Mouse (Mus musculus): ENCODE data around the gene Ttc13. TPM values are rescaled to one million over a fixed set of nuclear protein-coding genes. Genes with fewer than 3 reads are reported as not detected.

Gene Ttc13
- polyA plus RNA-seq, 1 experiment from 2014 or later: 62.7 TPM

DNA sequence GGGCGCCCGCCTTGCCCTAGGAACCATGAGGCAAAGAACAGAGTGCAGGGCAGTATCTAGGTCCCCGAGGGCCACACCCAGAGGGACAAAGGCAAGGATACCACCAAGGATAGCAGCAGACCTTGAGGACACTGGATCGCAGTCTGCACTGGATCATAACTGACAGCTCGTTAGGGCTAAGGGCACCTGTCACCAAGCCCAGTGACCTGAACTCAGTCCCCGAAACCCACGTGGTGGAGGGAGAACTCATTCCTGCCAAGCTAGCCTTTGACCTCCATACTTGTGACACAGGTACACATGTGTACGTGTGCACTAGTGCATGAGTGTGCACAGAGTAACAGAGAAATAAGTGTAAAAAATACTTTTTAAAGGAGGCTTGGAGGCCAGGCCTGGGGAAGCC lies 6.0 kb downstream of the Ttc13 start:
- no peak overlapping the region for H3K9ac ChIP-seq (ENCODE audit: low read length)
- peaks cover 13% of the 10 kb centered on the region for H3K36me3 ChIP-seq (ENCODE audit: control insufficient read depth, insufficient read depth, low read length)
- no peak overlapping the region for H3K4me2 ChIP-seq
- H3K27ac ChIP-seq (ENCODE audit: low read depth, low read length): no peak overlapping the region
- H3K4me3 ChIP-seq (ENCODE audit: low read depth, low read length): no peak overlapping the region
- DNase-seq (ENCODE audit: low spot score, missing footprints) (peak; percentile 56), ATAC-seq (ENCODE audit: low FRiP score) (no peak)
- peaks cover 6% of the 10 kb centered on the region for H3K4me1 ChIP-seq (ENCODE audit: control insufficient read depth, insufficient read depth, low read length)
- H3K27me3 ChIP-seq (ENCODE audit: control insufficient read depth, insufficient read depth, low read length): no peaks in the 10 kb centered on the region
- 93% methylated on average over 8 of the region's 8 CpGs for WGBS
- H3K9me3 ChIP-seq (ENCODE audit: control insufficient read depth, low read length): no peaks in the 10 kb centered on the region

DNA sequence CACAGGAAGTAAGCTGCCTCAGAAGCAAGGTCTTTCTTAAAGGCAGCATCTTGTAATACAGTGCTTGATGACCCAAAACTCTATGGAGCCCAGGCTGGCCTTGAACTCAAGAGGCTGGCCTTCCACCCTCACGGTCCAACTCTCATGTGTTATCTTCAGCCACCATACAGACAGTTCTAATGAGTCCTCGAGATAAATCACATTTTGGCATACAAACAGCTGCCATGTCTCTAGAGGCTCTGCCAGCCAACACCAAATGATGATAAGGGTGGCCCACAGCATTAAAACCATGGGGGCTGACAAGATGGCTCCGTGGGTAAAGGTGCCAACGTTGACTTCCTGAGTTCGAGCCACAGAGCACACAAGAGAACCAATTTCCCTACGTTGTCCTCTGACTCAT lies 8.6 kb downstream of the Ttc13 start:
- Histone ChIP-seq H3K4me1 (ENCODE audit: control insufficient read depth, insufficient read depth, low read length) (no peaks in the 10 kb centered on the region), H3K4me3 (ENCODE audit: low read depth, low read length) (no peak overlapping the region), H3K9ac (ENCODE audit: low read length) (no peak overlapping the region), H3K27me3 (ENCODE audit: control insufficient read depth, insufficient read depth, low read length) (no peaks in the 10 kb centered on the region), H3K27ac (ENCODE audit: low read depth, low read length) (no peak overlapping the region), H3K9me3 (ENCODE audit: control insufficient read depth, low read length) (no peaks in the 10 kb centered on the region), H3K36me3 (ENCODE audit: control insufficient read depth, insufficient read depth, low read length) (peaks cover 13% of the 10 kb centered on the region), H3K4me2 (no peak overlapping the region)
- no peak for DNase-seq (ENCODE audit: low spot score, missing footprints)
- 94% methylated on average over 6 of the region's 6 CpGs for WGBS
- ATAC-seq (ENCODE audit: low FRiP score): no peak

DNA sequence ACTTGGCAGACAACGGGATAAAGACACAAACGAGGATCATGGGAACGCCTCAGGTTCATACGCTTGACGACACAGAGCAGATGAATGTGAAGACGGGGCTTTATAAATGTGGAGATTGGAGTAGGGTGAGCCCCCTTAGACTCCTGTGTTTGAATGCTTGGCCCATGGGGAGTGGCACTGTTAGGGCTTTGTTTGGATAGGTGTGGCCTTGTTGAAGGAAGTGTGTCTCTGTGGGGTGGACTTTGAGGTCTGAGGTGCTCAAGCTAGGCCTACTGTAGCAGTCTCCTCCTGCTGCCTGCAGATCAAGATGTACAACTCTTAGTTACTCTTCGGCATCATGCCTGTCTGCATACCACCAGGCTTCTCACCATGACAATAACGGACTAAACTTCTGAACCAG lies 16.0 kb downstream of the Ttc13 start:
- H3K27ac ChIP-seq (ENCODE audit: low read depth, low read length): no peak overlapping the region
- peaks cover 5% of the 10 kb centered on the region; the same call in 1 of the 2 replicates for H3K36me3 ChIP-seq (ENCODE audit: control insufficient read depth, insufficient read depth, low read length)
- H3K27me3 ChIP-seq (ENCODE audit: control insufficient read depth, insufficient read depth, low read length): no peaks in the 10 kb centered on the region
- H3K4me1 ChIP-seq (ENCODE audit: control insufficient read depth, insufficient read depth, low read length): no peaks in the 10 kb centered on the region
- ATAC-seq (ENCODE audit: low FRiP score) (no peak), DNase-seq (ENCODE audit: low spot score, missing footprints) (no peak)
- no peaks in the 10 kb centered on the region for H3K9me3 ChIP-seq (ENCODE audit: control insufficient read depth, low read length)
- WGBS: 95% methylated on average over 8 of the region's 8 CpGs
- H3K9ac ChIP-seq (ENCODE audit: low read length): no peak overlapping the region
- no peak overlapping the region for H3K4me3 ChIP-seq (ENCODE audit: low read depth, low read length)
- no peak overlapping the region for H3K4me2 ChIP-seq

DNA sequence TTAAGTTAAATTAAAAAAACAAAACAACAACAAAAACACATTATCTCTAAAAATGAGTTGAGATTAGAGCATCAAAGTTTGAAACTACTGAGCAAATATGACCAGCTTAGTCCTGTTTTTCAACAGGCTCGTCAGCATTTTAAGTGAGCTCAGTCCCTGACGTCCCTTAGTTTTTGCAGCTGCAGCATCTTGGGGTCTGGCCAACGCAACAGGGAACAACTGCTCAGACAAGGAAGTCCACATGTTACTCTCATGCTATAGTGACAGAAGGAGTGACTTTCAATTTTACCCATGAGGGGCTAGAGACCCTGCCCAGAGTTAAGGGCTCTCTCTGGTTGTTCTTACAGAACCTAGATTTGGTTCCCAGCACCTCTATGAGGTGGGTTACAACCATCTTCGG lies 17.4 kb downstream of the Ttc13 start:
- Histone ChIP-seq H3K9ac (ENCODE audit: low read length) (no peak overlapping the region), H3K27me3 (ENCODE audit: control insufficient read depth, insufficient read depth, low read length) (no peaks in the 10 kb centered on the region)
- 90% methylated on average over 4 of the region's 4 CpGs for WGBS

DNA sequence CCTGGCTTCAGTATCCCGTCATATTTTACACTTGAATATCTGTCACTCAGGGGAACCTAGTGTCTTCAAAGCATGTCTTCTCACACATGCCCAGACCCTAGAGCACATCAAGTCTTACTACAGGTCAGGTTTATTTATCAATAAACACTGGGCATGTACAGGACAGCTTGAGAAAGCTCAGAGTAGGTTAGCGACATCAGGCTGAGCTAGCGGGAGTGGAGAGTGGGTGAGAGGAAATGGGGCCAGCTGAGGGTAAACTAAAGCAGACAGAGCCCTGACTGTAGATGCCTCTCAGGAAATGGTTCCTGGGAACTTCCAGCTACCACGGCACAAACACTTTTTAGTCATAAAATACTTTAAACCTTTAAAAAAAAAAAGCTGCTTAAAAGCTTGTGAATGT lies 18.3 kb downstream of the Ttc13 start:
- Histone ChIP-seq H3K9me3 (ENCODE audit: control insufficient read depth, low read length) (no peaks in the 10 kb centered on the region), H3K4me1 (ENCODE audit: control insufficient read depth, insufficient read depth, low read length) (no peaks in the 10 kb centered on the region), H3K9ac (ENCODE audit: low read length) (no peak overlapping the region), H3K27ac (ENCODE audit: low read depth, low read length) (no peak overlapping the region), H3K4me2 (no peak overlapping the region), H3K4me3 (ENCODE audit: low read depth, low read length) (no peak overlapping the region), H3K36me3 (ENCODE audit: control insufficient read depth, insufficient read depth, low read length) (peaks cover 5% of the 10 kb centered on the region; the same call in 1 of the 2 replicates), H3K27me3 (ENCODE audit: control insufficient read depth, insufficient read depth, low read length) (no peaks in the 10 kb centered on the region)
- 86% methylated on average over 4 of the region's 4 CpGs for WGBS
- ATAC-seq (ENCODE audit: low FRiP score): no peak
- DNase-seq (ENCODE audit: low spot score, missing footprints): no peak

More for the DNA sequence above, 17.4 kb downstream of the Ttc13 start:
- no peak for DNase-seq (ENCODE audit: low spot score, missing footprints)
- Histone ChIP-seq H3K4me2 (no peak overlapping the region), H3K4me3 (ENCODE audit: low read depth, low read length) (no peak overlapping the region), H3K9me3 (ENCODE audit: control insufficient read depth, low read length) (no peaks in the 10 kb centered on the region), H3K4me1 (ENCODE audit: control insufficient read depth, insufficient read depth, low read length) (no peaks in the 10 kb centered on the region), H3K27ac (ENCODE audit: low read depth, low read length) (no peak overlapping the region), H3K36me3 (ENCODE audit: control insufficient read depth, insufficient read depth, low read length) (peaks cover 5% of the 10 kb centered on the region; the same call in 1 of the 2 replicates)
- no peak for ATAC-seq (ENCODE audit: low FRiP score)

DNA sequence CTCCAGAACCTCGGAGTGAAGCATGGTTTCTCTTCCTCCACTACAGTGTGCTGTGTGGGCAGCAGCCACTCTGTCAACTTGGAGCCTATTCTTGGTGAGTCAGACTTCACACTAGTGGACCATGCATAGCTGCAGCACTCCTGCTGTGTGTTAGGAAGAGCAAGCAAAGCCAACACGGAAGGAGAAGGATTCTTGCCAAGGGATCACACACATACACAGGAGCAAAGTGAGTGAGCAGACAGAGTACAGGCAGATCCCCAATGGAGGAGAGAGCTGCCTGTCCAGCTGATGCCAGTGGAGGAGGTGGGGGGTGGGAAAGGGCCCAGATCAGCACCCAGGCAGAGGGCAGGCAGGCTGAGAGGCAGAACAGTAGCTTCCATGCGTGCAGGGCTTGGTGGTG lies 19.6 kb downstream of the Ttc13 start:
- Histone ChIP-seq H3K4me2 (no peak overlapping the region), H3K9me3 (ENCODE audit: control insufficient read depth, low read length) (no peaks in the 10 kb centered on the region), H3K27ac (ENCODE audit: low read depth, low read length) (no peak overlapping the region), H3K4me1 (ENCODE audit: control insufficient read depth, insufficient read depth, low read length) (no peaks in the 10 kb centered on the region), H3K4me3 (ENCODE audit: low read depth, low read length) (no peak overlapping the region), H3K27me3 (ENCODE audit: control insufficient read depth, insufficient read depth, low read length) (no peaks in the 10 kb centered on the region), H3K36me3 (ENCODE audit: control insufficient read depth, insufficient read depth, low read length) (peaks cover 6% of the 10 kb centered on the region), H3K9ac (ENCODE audit: low read length) (no peak overlapping the region)
- no peak for DNase-seq (ENCODE audit: low spot score, missing footprints)
- 90% methylated on average over 3 of the region's 3 CpGs for WGBS
- no peak for ATAC-seq (ENCODE audit: low FRiP score)

DNA sequence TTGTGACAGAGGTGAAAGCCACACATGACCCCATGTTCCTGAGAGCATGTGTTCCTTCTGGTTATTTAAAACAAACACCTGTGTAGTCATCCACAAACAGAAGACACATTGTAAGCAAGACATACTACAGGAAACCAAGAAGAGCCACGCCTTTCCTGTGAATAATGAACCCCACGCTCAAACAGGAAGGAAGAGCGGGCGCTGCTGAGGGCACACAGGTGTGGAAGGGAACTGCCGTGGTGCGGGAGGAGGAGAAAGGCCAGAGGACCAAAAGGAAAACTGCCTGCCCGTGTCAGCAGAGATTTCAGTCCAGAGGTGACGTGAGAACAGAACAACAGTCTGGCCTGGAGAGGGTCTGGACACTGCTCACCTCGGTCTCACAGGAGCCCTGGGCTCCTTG lies 20.8 kb downstream of the Ttc13 start:
- H3K4me1 ChIP-seq (ENCODE audit: control insufficient read depth, insufficient read depth, low read length): no peaks in the 10 kb centered on the region
- peaks cover 6% of the 10 kb centered on the region for H3K36me3 ChIP-seq (ENCODE audit: control insufficient read depth, insufficient read depth, low read length)
- no peak overlapping the region for H3K4me3 ChIP-seq (ENCODE audit: low read depth, low read length)
- no peak overlapping the region for H3K9ac ChIP-seq (ENCODE audit: low read length)
- DNase-seq (ENCODE audit: low spot score, missing footprints) (no peak), ATAC-seq (ENCODE audit: low FRiP score) (no peak)
- no peak overlapping the region for H3K27ac ChIP-seq (ENCODE audit: low read depth, low read length)
- no peaks in the 10 kb centered on the region for H3K9me3 ChIP-seq (ENCODE audit: control insufficient read depth, low read length)
- H3K27me3 ChIP-seq (ENCODE audit: control insufficient read depth, insufficient read depth, low read length): no peaks in the 10 kb centered on the region
- WGBS: 93% methylated on average over 9 of the region's 9 CpGs
- H3K4me2 ChIP-seq: no peak overlapping the region

DNA sequence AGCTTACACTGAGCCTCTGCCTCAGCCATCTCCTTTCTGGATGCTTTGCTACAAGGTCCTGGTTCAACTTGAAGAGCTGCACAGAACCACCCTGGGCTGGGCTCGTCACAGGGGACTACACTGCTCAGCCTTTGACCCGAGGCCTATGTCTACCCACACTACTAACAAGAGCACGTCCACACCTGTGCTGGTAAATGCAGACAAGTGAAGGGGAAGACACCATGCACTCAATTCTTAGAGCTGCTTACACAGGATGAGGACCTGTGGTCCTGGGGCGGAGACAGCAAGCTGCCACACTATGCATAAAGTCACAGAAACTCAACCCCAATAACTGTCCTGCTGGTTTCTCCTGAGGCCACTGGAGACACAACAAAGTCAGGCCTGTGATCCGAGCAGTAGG lies 21.5 kb downstream of the Ttc13 start:
- Histone ChIP-seq H3K27me3 (ENCODE audit: control insufficient read depth, insufficient read depth, low read length) (no peaks in the 10 kb centered on the region), H3K4me1 (ENCODE audit: control insufficient read depth, insufficient read depth, low read length) (no peaks in the 10 kb centered on the region), H3K4me2 (no peak overlapping the region), H3K9me3 (ENCODE audit: control insufficient read depth, low read length) (no peaks in the 10 kb centered on the region), H3K4me3 (ENCODE audit: low read depth, low read length) (no peak overlapping the region), H3K9ac (ENCODE audit: low read length) (no peak overlapping the region), H3K27ac (ENCODE audit: low read depth, low read length) (no peak overlapping the region), H3K36me3 (ENCODE audit: control insufficient read depth, insufficient read depth, low read length) (peaks cover 6% of the 10 kb centered on the region)
- DNase-seq (ENCODE audit: low spot score, missing footprints) (no peak), ATAC-seq (ENCODE audit: low FRiP score) (no peak)
- WGBS: 85% methylated on average over 5 of the region's 5 CpGs

DNA sequence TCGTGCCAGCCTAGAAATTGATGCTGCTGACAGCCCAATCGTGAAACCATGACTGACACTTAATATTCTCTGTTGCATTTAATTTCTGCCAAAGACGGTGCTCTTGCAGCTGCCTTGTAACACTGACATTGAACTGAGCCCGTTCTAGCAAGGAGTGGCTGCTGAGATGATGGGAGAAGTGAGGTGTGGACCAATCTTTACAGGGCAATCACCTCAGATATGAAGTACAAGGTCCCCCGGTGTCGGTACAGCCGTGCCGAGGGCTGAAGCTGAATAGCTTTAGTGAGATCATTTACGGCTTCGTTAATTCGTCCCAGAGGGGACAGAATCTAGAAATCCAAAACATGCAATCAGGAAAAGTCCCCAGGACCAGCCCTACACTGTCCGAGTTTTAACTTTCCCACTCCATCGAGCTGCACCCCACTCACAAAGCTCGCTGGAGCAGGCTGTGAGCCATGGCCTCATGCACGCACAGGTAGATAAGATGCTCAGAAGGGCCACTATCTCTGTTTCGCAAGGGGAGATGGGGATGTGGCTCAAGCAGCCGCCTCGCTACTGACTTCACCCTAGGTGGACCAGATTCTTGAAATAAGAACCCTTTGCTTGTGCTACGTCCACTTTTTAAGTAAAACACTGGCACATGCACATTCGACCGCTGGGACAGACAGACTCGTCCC lies 26.2 kb downstream of the Ttc13 start:
- ATAC-seq (ENCODE audit: low FRiP score): no peak

More for the DNA sequence above, 26.2 kb downstream of the Ttc13 start:
- Histone ChIP-seq H3K27ac (ENCODE audit: low read depth, low read length) (no peak overlapping the region), H3K36me3 (ENCODE audit: control insufficient read depth, insufficient read depth, low read length) (peaks cover 2% of the 10 kb centered on the region; the same call in 1 of the 2 replicates), H3K4me2 (no peak overlapping the region), H3K4me1 (ENCODE audit: control insufficient read depth, insufficient read depth, low read length) (no peaks in the 10 kb centered on the region), H3K9me3 (ENCODE audit: control insufficient read depth, low read length) (no peaks in the 10 kb centered on the region), H3K27me3 (ENCODE audit: control insufficient read depth, insufficient read depth, low read length) (no peaks in the 10 kb centered on the region), H3K9ac (ENCODE audit: low read length) (no peak overlapping the region), H3K4me3 (ENCODE audit: low read depth, low read length) (no peak overlapping the region)
- DNase-seq (ENCODE audit: low spot score, missing footprints): no peak
- 93% methylated on average over 22 of the region's 22 CpGs for WGBS
